Mouse (Mus musculus) C2C12 (cell line): ENCODE measurements around the gene Pla2g4a. TPM values are rescaled to one million over a fixed set of nuclear protein-coding genes. Genes with fewer than 3 reads are reported as not detected.

Experiments used
- H3K27me3 ChIP-seq: one replicate; pipeline ENCODE4 v1.6.1; 2011; ENCODE audit not compliant: control insufficient read depth, insufficient read depth, insufficient read length
- H3K36me3 ChIP-seq: one replicate; pipeline ENCODE4 v1.6.1; 2011; ENCODE audit not compliant: control insufficient read depth, insufficient read depth
- H3K4me3 ChIP-seq: one replicate; pipeline ENCODE4 v1.5.1; 2011; ENCODE audit warnings: mild to moderate bottlenecking, control low read depth; ENCODE audit not compliant: poor library complexity, insufficient read depth, severe bottlenecking
- H3K79me2 ChIP-seq: one replicate; pipeline ENCODE4 v1.6.1; 2011; ENCODE audit not compliant: control insufficient read depth, insufficient read depth
- H3K79me3 ChIP-seq: one replicate; pipeline ENCODE4 v1.6.1; 2011; ENCODE audit warnings: low read depth, control low read depth
- H3ac ChIP-seq: one replicate; pipeline ENCODE3; 2011; ENCODE audit warnings: low read depth; ENCODE audit not compliant: control insufficient read depth, insufficient read length
- CEBPB ChIP-seq: IDR thresholded peaks from one replicate; pipeline ENCODE4 v1.6.1; 2011; ENCODE audit warnings: low read depth, mild to moderate bottlenecking, control low read depth, moderate library complexity
- CTCF ChIP-seq: IDR thresholded peaks from one replicate; pipeline ENCODE4 v1.5.1; 2011; ENCODE audit not compliant: control insufficient read depth, insufficient read depth, insufficient read length
- FOSL1 ChIP-seq: IDR thresholded peaks from one replicate; pipeline ENCODE4 v1.8.0; 2011; ENCODE audit warnings: mild to moderate bottlenecking, low read length; ENCODE audit not compliant: poor library complexity, insufficient read depth, severe bottlenecking
- MAX ChIP-seq: IDR thresholded peaks from one replicate; pipeline ENCODE4 v1.6.1; 2011; ENCODE audit warnings: mild to moderate bottlenecking, control low read depth
- MYOD1 ChIP-seq: IDR thresholded peaks from one replicate; pipeline ENCODE4 v1.6.1; 2011; ENCODE audit warnings: low read depth; ENCODE audit not compliant: control insufficient read depth, insufficient read length
- MYOG ChIP-seq: IDR thresholded peaks from one replicate; pipeline ENCODE4 v1.6.1; 2011; ENCODE audit not compliant: control insufficient read depth, insufficient read length; ENCODE audit errors: extremely low read depth
- USF1 ChIP-seq: IDR thresholded peaks from one replicate; pipeline ENCODE4 v1.6.1; 2011; ENCODE audit warnings: low read depth, mild to moderate bottlenecking, control low read depth, moderate library complexity
- polyA plus RNA-seq: library from polyadenylated mRNA; unstranded; fragments of >200 nt; fragmentation: generic; extraction: Trizol; gene quantifications from one replicate; pipeline ENCODE4 v1.2.1, GENCODE M21; 2012; ENCODE audit warnings: missing spikeins

The Pla2g4a gene
- polyA plus RNA-seq, 1 experiment, result 7.0 TPM

GRCm38 (mm10) chr1:149922219-149922618, 38.9 kb downstream of the Pla2g4a start:
- Histone ChIP-seq H3K36me3 (no peaks in the 10 kb centered on the region), H3ac (no peak overlapping the region), H3K4me3 (no peak overlapping the region), H3K79me2 (no peaks in the 10 kb centered on the region), H3K27me3 (no peaks in the 10 kb centered on the region), H3K79me3 (no peaks in the 10 kb centered on the region)
- no peak for TF ChIP-seq MAX
- no peak for TF ChIP-seq MYOD1
- TF ChIP-seq MYOG, result no peak
- TF ChIP-seq CEBPB, result no peak
- TF ChIP-seq USF1, result no peak
- TF ChIP-seq FOSL1, result no peak
- no peak for TF ChIP-seq CTCF

GRCm38 (mm10) chr1:149921325-149921724, 39.8 kb downstream of the Pla2g4a start:
- Histone ChIP-seq H3K27me3 (no peaks in the 10 kb centered on the region), H3ac (no peak overlapping the region), H3K4me3 (no peak overlapping the region), H3K79me2 (no peaks in the 10 kb centered on the region), H3K36me3 (no peaks in the 10 kb centered on the region), H3K79me3 (no peaks in the 10 kb centered on the region)
- TF ChIP-seq MAX (no peak), MYOD1 (no peak), USF1 (no peak), CTCF (no peak), FOSL1 (no peak), MYOG (no peak), CEBPB (no peak)

GRCm38 (mm10) chr1:149919301-149919700, 41.8 kb downstream of the Pla2g4a start:
- no peaks in the 10 kb centered on the region for H3K27me3 ChIP-seq
- H3K36me3 ChIP-seq, result no peaks in the 10 kb centered on the region
- H3K79me3 ChIP-seq, result no peaks in the 10 kb centered on the region
- H3K4me3 ChIP-seq, result no peak overlapping the region
- no peak for TF ChIP-seq MYOD1
- no peak for TF ChIP-seq MYOG
- TF ChIP-seq CEBPB, result no peak
- TF ChIP-seq MAX, result no peak
- no peak for TF ChIP-seq FOSL1
- TF ChIP-seq USF1, result no peak
- H3K79me2 ChIP-seq, result no peaks in the 10 kb centered on the region
- H3ac ChIP-seq, result no peak overlapping the region

GRCm38 (mm10) chr1:149912984-149913383, 48.1 kb downstream of the Pla2g4a start:
- H3K36me3 ChIP-seq, result no peaks in the 10 kb centered on the region
- H3ac ChIP-seq, result no peak overlapping the region
- H3K27me3 ChIP-seq, result no peaks in the 10 kb centered on the region
- H3K79me3 ChIP-seq, result no peaks in the 10 kb centered on the region
- no peak for TF ChIP-seq FOSL1
- TF ChIP-seq MYOD1, result no peak
- no peak for TF ChIP-seq MAX
- TF ChIP-seq USF1, result no peak
- TF ChIP-seq CTCF, result no peak
- TF ChIP-seq CEBPB, result no peak
- no peak for TF ChIP-seq MYOG
- H3K79me2 ChIP-seq, result no peaks in the 10 kb centered on the region
- no peak overlapping the region for H3K4me3 ChIP-seq

GRCm38 (mm10) chr1:149911050-149911449, 50.0 kb downstream of the Pla2g4a start:
- Histone ChIP-seq H3K27me3 (no peaks in the 10 kb centered on the region), H3ac (no peak overlapping the region), H3K79me3 (no peaks in the 10 kb centered on the region), H3K4me3 (no peak overlapping the region), H3K36me3 (no peaks in the 10 kb centered on the region), H3K79me2 (no peaks in the 10 kb centered on the region)
- no peak for TF ChIP-seq CTCF
- TF ChIP-seq USF1, result no peak
- TF ChIP-seq MYOG, result no peak
- no peak for TF ChIP-seq MYOD1
- no peak for TF ChIP-seq FOSL1
- TF ChIP-seq MAX, result no peak
- no peak for TF ChIP-seq CEBPB

GRCm38 (mm10) chr1:149898001-149898625, 63.0 kb downstream of the Pla2g4a start:
- Histone ChIP-seq H3K4me3 (no peak overlapping the region), H3K79me2 (no peaks in the 10 kb centered on the region), H3ac (no peak overlapping the region), H3K36me3 (no peaks in the 10 kb centered on the region), H3K27me3 (no peaks in the 10 kb centered on the region), H3K79me3 (no peaks in the 10 kb centered on the region)
- TF ChIP-seq CTCF (no peak), FOSL1 (no peak), CEBPB (no peak), USF1 (no peak), MAX (no peak), MYOG (no peak), MYOD1 (no peak)
